Mouse (Mus musculus) liver, adult (tissue): ENCODE data around the gene Hsp90aa1.

Experiments
- GATA4 ChIP-seq: IDR thresholded peaks from 2 replicates; pipeline ENCODE4 v1.6.1; 2014; ENCODE audit warnings: mild to moderate bottlenecking, low read length; ENCODE audit not compliant: insufficient replicate concordance

Gene Hsp90aa1

GRCm38 (mm10) chr12:110702556-110702955 is at the start of gene Hsp90aa1:
TSS of gene Hsp90aa1 (minus strand) at chr12:110702728.
- no peak for TF ChIP-seq GATA4

DNA sequence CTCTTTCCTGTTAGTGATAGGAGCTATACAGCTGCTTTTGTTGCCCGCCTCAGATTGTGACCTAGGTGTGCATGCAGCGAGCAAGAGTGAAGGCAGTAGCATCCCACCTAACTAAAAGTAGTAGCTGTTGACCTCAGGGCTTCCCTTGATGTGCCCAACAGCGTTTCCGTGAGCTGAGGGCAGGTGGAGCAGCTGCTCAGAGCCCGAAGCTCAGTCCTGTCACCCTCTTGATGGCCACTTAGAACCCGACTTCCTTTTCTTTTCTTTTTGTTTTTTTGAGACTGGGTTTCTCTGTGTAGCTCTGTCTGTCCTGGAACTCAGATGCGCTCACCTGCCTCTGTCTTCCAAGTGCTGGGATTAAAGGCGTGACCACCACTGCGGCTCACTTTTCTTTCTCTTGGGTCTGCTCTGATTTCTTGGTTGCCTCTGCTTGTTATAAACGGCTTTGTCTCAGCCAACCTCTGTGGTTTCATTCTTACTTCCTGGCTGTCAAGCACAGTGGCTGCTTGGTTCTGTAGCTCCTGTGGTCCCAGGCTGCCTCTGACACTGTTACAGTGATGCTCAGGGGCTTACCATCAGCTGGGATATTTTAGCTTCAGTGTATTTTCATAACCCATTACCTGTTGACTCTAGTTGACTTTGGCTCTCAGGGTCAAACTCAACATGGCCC is 48.4 kb upstream of the Hsp90aa1 start:
- TF ChIP-seq GATA4 = no peak

- TF ChIP-seq GATA4 = no peak
Observed at GRCm38 (mm10) chr12:110738158-110738921, 35.8 kb upstream of the Hsp90aa1 start.

DNA sequence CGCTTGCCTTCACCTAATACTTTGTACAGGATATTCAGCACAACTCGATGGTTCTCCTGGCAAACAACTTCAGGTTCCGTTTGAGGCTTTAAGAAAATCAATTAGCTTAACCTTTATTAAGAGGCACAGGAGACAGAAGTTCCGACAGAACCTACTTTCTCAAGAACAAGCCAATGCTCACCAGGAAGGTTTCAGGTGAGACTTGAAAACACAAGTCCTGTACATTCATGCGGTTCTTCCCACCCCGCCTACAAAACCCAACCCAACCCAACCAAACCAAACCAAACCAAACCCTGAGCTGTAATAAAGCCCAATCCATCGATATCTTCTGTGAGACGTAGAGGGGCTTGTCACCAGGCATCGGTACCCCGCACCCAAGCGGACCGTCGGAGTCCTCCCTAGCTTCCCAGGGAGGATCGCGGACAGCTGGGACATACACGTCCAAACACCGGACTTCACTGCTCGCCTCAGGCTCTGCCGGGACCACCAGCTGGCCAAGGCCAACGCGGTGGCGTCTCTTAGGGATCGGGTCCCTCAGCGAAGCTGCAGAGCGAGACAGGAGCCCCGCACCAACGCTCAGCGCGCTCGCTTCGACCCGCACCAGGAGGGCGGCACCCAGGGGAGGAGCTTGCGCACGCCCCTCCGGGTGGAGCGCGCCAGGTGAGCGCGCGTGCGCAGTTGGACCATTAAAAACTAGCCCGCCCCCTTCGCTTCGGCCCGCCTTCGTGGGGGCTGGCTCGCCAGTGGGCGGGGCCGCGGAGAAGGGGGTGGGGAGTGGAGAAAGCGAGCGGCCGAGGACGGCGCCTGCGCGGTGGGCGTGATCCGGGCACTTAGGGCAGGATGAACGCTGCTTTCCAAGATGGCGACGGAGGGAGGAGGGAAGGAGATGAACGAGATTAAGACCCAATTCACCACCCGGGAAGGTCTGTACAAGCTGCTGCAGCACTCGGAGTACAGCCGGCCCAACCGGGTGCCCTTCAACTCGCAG is 34.9 kb upstream of the Hsp90aa1 start, which contains the start of gene Wdr20:
TSS of gene Wdr20 (plus strand) at position 775 of the 988 bp plus-strand sequence.
- peak; percentile 71; the same call in 1 of the 2 replicates for TF ChIP-seq GATA4

- no peak for TF ChIP-seq GATA4
Observed at GRCm38 (mm10) chr12:110736641-110737040, 34.1 kb upstream of the Hsp90aa1 start.

DNA sequence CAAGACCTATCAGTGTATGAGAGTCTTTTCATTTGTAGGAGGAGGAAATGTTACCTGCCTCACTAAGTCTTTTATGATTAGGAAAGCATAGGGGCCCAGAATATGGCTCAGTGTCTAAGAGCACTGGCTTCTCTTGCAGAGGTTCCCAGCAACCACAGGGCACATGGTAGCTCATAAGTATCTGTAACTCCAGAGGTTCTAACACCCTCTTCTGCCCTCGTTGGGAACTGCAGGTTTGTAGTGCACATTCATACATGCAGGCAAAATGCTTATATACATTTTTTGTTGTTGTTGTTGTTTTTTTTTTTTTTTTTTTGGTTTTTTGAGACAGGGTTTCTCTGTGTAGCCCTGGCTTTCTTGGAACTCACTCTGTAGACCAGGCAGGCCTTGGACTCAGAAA is 23.9 kb upstream of the Hsp90aa1 start:
- TF ChIP-seq GATA4 = no peak

DNA sequence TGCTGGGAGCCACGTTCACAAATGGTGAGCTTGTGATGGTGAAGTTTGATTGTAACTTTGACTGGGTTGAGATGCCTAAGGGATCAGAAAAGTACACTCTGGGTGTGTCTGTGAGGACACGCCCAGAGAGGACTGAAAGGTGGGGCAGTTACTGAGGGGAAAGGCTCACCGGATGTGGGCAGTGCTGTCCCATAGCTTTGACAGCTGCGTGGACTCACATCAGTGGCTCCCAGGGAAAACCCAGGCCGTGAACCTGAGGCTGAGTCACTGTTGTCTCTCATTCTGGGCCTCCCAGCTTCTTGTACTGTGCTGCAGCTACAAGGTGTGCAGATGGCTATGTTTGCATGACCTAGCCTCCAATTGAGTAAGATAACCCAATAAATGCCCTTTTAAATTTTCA is 23.0 kb upstream of the Hsp90aa1 start:
- no peak for TF ChIP-seq GATA4

GRCm38 (mm10) chr12:110725051-110725450 is 22.5 kb upstream of the Hsp90aa1 start:
- TF ChIP-seq GATA4 = no peak

- TF ChIP-seq GATA4 = no peak
Observed at GRCm38 (mm10) chr12:110716004-110716403, 13.5 kb upstream of the Hsp90aa1 start.

- no peak for TF ChIP-seq GATA4
Observed at GRCm38 (mm10) chr12:110714215-110714614, 11.7 kb upstream of the Hsp90aa1 start.

GRCm38 (mm10) chr12:110713784-110714183 is 11.3 kb upstream of the Hsp90aa1 start:
- TF ChIP-seq GATA4 = no peak

- no peak for TF ChIP-seq GATA4
Observed at GRCm38 (mm10) chr12:110711270-110711669, 8.7 kb upstream of the Hsp90aa1 start.

DNA sequence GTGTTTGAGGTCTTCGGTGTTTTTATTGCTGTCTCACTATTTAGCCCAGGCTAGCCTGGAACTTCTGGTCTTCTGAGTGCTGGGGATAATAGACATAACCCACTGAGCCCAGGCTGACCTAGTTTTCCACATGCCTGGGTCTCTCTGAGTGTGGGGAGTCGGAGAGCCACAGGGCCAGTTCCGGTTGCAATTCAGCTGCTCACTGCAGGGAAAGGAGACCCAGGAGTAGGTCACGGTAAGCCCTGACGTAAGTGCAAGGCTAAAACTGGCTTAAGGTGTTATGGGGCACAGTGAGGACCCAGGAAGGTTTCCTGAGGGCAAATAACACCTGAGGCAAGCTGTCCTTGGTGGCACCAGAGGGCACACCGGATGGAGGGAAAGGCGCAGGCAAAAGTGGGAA is 4.9 kb upstream of the Hsp90aa1 start:
- no peak for TF ChIP-seq GATA4

GRCm38 (mm10) chr12:110706337-110707231 is 4.1 kb upstream of the Hsp90aa1 start:
- TF ChIP-seq GATA4 = no peak
